ENCODE assay signal across 17 mouse cellular contexts in genomic region chr4:123335244-123335643, GRCm38 (mm10). TPM values are rescaled to one million over a fixed set of nuclear protein-coding genes. Genes with fewer than 3 reads are reported as not detected.
DNase-seq lines count a peak whose midpoint lies in the region; ATAC-seq and TF ChIP-seq lines count a peak whose summit lies in the region.
"Not testable (repeated sequence)": the region's sequence is repeated elsewhere in the genome, so short reads cannot be mapped to it uniquely, and the experiment has no call there.
"Had no signal": no experiment of that assay in that cellular context is flagged by ENCODE, and none has a peak within 500 bp of the region (broad histone marks: within the 10 kb centered on the region; RNA-seq: fewer than 3 reads in every experiment).

No protein-coding gene starts in this region.

- not testable (repeated sequence) for H3K9me3 ChIP-seq in embryonic facial prominence, embryonic 11.5 days (replicated peaks; ENCODE audit: control insufficient read depth, low read length); embryonic facial prominence, embryonic 15.5 days (replicated peaks); hindbrain, postnatal 0 days (ENCODE audit: low read length); kidney, embryonic 14.5 days (ENCODE audit: control insufficient read depth, low read length)

- TF ChIP-seq CTCF in hindbrain, postnatal 0 days (IDR thresholded peaks at IDR 0.05; ENCODE audit: low read depth), result not testable (repeated sequence)

- H3K9ac ChIP-seq in embryonic facial prominence, embryonic 11.5 days (replicated peaks; ENCODE audit: low read length); embryonic facial prominence, embryonic 15.5 days; hindbrain, postnatal 0 days (replicated peaks; ENCODE audit: low read length); kidney, embryonic 14.5 days (ENCODE audit: low read depth, low read length): not testable (repeated sequence)

- not testable (repeated sequence) for H3K36me3 ChIP-seq in embryonic facial prominence, embryonic 11.5 days (replicated peaks; ENCODE audit: control insufficient read depth, insufficient read depth, low read depth, low read length); embryonic facial prominence, embryonic 15.5 days; hindbrain, postnatal 0 days (ENCODE audit: insufficient read depth, low read length); kidney, embryonic 14.5 days (ENCODE audit: control insufficient read depth, insufficient read depth, low read length)

- H3K27ac ChIP-seq in embryonic facial prominence, embryonic 11.5 days (replicated peaks; ENCODE audit: low read depth, low read length); embryonic facial prominence, embryonic 15.5 days (replicated peaks); hindbrain, postnatal 0 days; kidney, embryonic 14.5 days (ENCODE audit: low read depth, low read length): not testable (repeated sequence)

- not testable (repeated sequence) for H3K4me3 ChIP-seq in embryonic facial prominence, embryonic 11.5 days (ENCODE audit: low read depth, low read length); embryonic facial prominence, embryonic 15.5 days (replicated peaks); hindbrain, postnatal 0 days (ENCODE audit: low read length); kidney, embryonic 14.5 days (ENCODE audit: low read length)

- 0 out of 2 replicates have a peak, but pooled peaks have one; percentile 15 for ATAC-seq in embryonic facial prominence, embryonic 11.5 days (replicated peaks; ENCODE audit: insufficient number of reproducible peaks, low FRiP score, low TSS enrichment, low read depth)
- 0 out of 2 replicates have a peak, but pooled peaks have one; percentile 34 for ATAC-seq in embryonic facial prominence, embryonic 15.5 days (ENCODE audit: insufficient number of reproducible peaks, low FRiP score, low TSS enrichment, low read depth)
- peak; percentile 48; the same call in 1 of the 2 replicates for ATAC-seq in hindbrain, postnatal 0 days
- ATAC-seq in kidney, embryonic 14.5 days (ENCODE audit: low FRiP score, low TSS enrichment), result 0 out of 2 replicates have a peak, but pooled peaks have one; percentile 36

- H3K4me2 ChIP-seq in embryonic facial prominence, embryonic 11.5 days (ENCODE audit: low read depth, low read length); embryonic facial prominence, embryonic 15.5 days (replicated peaks); hindbrain, postnatal 0 days (ENCODE audit: low read depth, low read length); kidney, embryonic 14.5 days (replicated peaks; ENCODE audit: low read depth, low read length): not testable (repeated sequence)

- 67% methylated on average over 10 of the region's 10 CpGs for WGBS in embryonic facial prominence, embryonic 11.5 days
- WGBS in embryonic facial prominence, embryonic 15.5 days, result 60% methylated on average over 10 of the region's 10 CpGs
- WGBS in hindbrain, postnatal 0 days, result 74% methylated on average over 10 of the region's 10 CpGs
- WGBS in kidney, embryonic 14.5 days, result 75% methylated on average over 10 of the region's 10 CpGs

- H3K4me1 ChIP-seq in embryonic facial prominence, embryonic 11.5 days (ENCODE audit: control insufficient read depth, insufficient read depth, low read length); embryonic facial prominence, embryonic 15.5 days; hindbrain, postnatal 0 days (ENCODE audit: insufficient read depth, low read length); kidney, embryonic 14.5 days (ENCODE audit: control insufficient read depth, insufficient read depth, low read length): not testable (repeated sequence)

- H3K27me3 ChIP-seq in embryonic facial prominence, embryonic 11.5 days (ENCODE audit: control insufficient read depth, insufficient read depth, low read length); embryonic facial prominence, embryonic 15.5 days; hindbrain, postnatal 0 days (ENCODE audit: insufficient read depth, low read length); kidney, embryonic 14.5 days (ENCODE audit: control insufficient read depth, insufficient read depth, low read length): not testable (repeated sequence)

- not testable (repeated sequence) for DNase-seq in embryonic facial prominence, embryonic 11.5 days (ENCODE audit: low spot score); hindbrain, postnatal 0 days (ENCODE audit: low spot score)
- DNase-seq in telencephalon, adult 2 months (ENCODE audit: low read depth, low spot score), result peak; percentile 10

RNA-seq across cellular contexts. Expression of gene Bmp8a, which starts 7.8 kb away (rescaled TPM):
- polyA plus RNA-seq in embryonic facial prominence, embryonic 11.5 days (2014; fragmentation: Nextera tagmentation; extraction: Ambion mirVana), result 0.24 and 0.39 TPM in 2 replicates
- 5.8 and 5.9 TPM in 2 replicates for polyA plus RNA-seq in embryonic facial prominence, embryonic 15.5 days (2015; fragmentation: Nextera tagmentation; extraction: Ambion mirVana)
- 0.10 and 0.18 TPM in 2 replicates for total RNA-seq in hindbrain, postnatal 0 days (2014; rRNA removed)
- polyA plus RNA-seq in hindbrain, postnatal 0 days (2015; fragmentation: Nextera tagmentation; extraction: Ambion mirVana), result 0.32 and 0.44 TPM in 2 replicates
- polyA plus RNA-seq in kidney, embryonic 14.5 days (2014; fragmentation: Nextera tagmentation; extraction: Ambion mirVana), result 0.20 TPM in 1 of 2 replicates, not detected in the other
- total RNA-seq: adrenal gland, postnatal 25 days; adrenal gland, postnatal 4 days had no signal
- polyA plus RNA-seq: embryonic facial prominence, embryonic 10.5 days; erythroblast, embryonic 14.5 days; forebrain, embryonic 12.5 days; forebrain, embryonic 14.5 days had no signal

RNA-seq across cellular contexts. Expression of gene Oxct2a, which starts 11.8 kb away (rescaled TPM):
- not detected in 2 replicates for polyA plus RNA-seq in embryonic facial prominence, embryonic 11.5 days (2014; fragmentation: Nextera tagmentation; extraction: Ambion mirVana)
- polyA plus RNA-seq in embryonic facial prominence, embryonic 15.5 days (2015; fragmentation: Nextera tagmentation; extraction: Ambion mirVana), result 0.14 and 0.21 TPM in 2 replicates
- total RNA-seq in hindbrain, postnatal 0 days (2014; rRNA removed), result 0.25 and 0.47 TPM in 2 replicates
- 0.20 TPM in 2 replicates for polyA plus RNA-seq in hindbrain, postnatal 0 days (2015; fragmentation: Nextera tagmentation; extraction: Ambion mirVana)
- not detected in 2 replicates for polyA plus RNA-seq in kidney, embryonic 14.5 days (2014; fragmentation: Nextera tagmentation; extraction: Ambion mirVana)
- total RNA-seq: adrenal gland, adult 2 months; adrenal gland, postnatal 25 days; adrenal gland, postnatal 4 days; MEL had no signal
- polyA plus RNA-seq: adrenal gland, adult 2 months; cerebellum, adult 2 months; embryonic facial prominence, embryonic 10.5 days; embryonic facial prominence, embryonic 13.5 days; erythroblast, embryonic 14.5 days; forebrain, embryonic 10.5 days; forebrain, embryonic 12.5 days; forebrain, embryonic 14.5 days; forebrain, embryonic 16.5 days had no signal
